Mouse (Mus musculus) ES-Bruce4 (cell line): ENCODE measurements around the gene Adamtsl4. TPM values are rescaled to one million over a fixed set of nuclear protein-coding genes. Genes with fewer than 3 reads are reported as not detected.

Source experiments
- H3K27ac ChIP-seq: 2 replicates; pipeline ENCODE4 v1.5.1; 2012; ENCODE audit warnings: low read length, inconsistent platforms; ENCODE audit not compliant: insufficient read depth
- H3K27me3 ChIP-seq: 2 replicates; pipeline ENCODE4 v1.6.1; 2012; ENCODE audit warnings: mild to moderate bottlenecking, low read length, inconsistent platforms; ENCODE audit not compliant: control insufficient read depth, poor library complexity, insufficient read depth, severe bottlenecking
- H3K36me3 ChIP-seq: 2 replicates; pipeline ENCODE4 v1.6.1; 2012; ENCODE audit warnings: inconsistent platforms, mild to moderate bottlenecking, low read length, moderate library complexity; ENCODE audit not compliant: control insufficient read depth, poor library complexity, insufficient read depth, severe bottlenecking
- H3K4me1 ChIP-seq: one replicate; pipeline ENCODE4 v1.8.1; 2011; ENCODE audit warnings: low read length; ENCODE audit not compliant: control insufficient read depth, insufficient read depth
- H3K4me3 ChIP-seq: 2 replicates; pipeline ENCODE4 v1.5.1; 2011; ENCODE audit warnings: low read depth, mild to moderate bottlenecking, low read length
- H3K9ac ChIP-seq: 2 replicates; pipeline ENCODE4 v1.6.1; 2012; ENCODE audit warnings: low read depth, mild to moderate bottlenecking, inconsistent platforms; ENCODE audit not compliant: poor library complexity, severe bottlenecking
- H3K9me3 ChIP-seq: replicated peaks from 2 replicates; pipeline ENCODE4 v1.6.1; 2012; ENCODE audit warnings: mild to moderate bottlenecking, low read length, inconsistent platforms; ENCODE audit not compliant: control insufficient read depth, poor library complexity, insufficient read depth, severe bottlenecking
- CTCF ChIP-seq: IDR thresholded peaks from one replicate; pipeline ENCODE4 v1.8.1; 2011; ENCODE audit warnings: low read depth, low read length
- EP300 ChIP-seq: IDR thresholded peaks from 2 replicates; pipeline ENCODE4 v1.6.1; 2011; ENCODE audit warnings: low read depth, low read length; ENCODE audit not compliant: insufficient read depth
- POLR2A ChIP-seq: IDR thresholded peaks from one replicate; pipeline ENCODE4 v1.8.1; 2011; ENCODE audit warnings: low read length; ENCODE audit not compliant: insufficient read depth
- polyA plus RNA-seq: library from polyadenylated mRNA; stranded (reverse); fragments of >200 nt; gene quantifications from 2 replicates; pipeline ENCODE4 v1.2.4, GENCODE M21; 2011; ENCODE audit warnings: low read depth; ENCODE audit not compliant: missing spikeins, insufficient read depth, insufficient read length

Gene Adamtsl4
- polyA plus RNA-seq, 1 experiment, result 10.1 TPM

DNA sequence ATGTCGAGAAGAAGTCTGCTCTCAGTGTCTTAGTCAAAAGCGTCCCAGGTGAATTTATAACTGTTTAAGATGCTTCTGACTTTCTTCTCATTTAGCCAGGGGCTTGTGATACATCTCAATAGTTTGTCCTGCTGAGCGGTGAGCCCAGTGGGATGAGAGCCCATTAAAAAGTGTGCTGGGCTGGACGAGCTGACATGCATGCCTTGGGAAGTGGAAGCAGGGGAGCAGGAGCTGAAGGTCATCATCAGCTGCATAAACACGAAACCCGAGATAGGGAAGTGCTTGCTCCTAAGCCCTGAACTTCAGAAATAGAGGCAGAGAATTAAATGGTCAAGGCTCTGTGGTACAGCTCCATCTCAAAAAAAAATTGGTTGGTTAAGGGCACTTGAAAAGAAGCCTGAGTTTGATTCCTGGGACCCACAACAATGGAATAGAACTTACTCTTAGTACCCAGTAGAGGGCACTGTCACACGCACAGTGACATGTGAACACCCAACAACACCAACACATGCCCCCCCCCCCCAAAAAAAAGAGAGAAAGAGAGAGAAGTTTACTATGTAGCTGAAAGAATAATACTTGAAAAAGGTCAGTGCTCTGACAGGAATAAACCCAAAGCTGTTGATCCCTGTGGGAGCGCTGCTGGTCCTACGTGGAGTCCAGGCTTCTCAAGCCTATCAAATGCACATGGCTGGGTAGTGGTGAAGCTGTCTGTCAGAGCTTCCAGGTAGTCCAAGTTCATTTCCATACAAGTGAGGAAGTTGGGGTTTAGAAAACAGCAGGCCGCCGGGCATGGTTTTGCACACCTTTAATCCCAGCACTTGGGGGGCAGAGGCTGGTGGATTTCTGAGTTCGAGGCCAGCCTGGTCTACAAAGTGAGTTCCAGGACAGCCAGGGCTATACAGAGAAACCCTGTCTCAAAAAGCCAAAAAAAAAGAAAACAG is 54.8 kb downstream of the Adamtsl4 start:
- peak overlapping the region; percentile 13; the same call in 1 of the 2 replicates for H3K27ac ChIP-seq

DNA sequence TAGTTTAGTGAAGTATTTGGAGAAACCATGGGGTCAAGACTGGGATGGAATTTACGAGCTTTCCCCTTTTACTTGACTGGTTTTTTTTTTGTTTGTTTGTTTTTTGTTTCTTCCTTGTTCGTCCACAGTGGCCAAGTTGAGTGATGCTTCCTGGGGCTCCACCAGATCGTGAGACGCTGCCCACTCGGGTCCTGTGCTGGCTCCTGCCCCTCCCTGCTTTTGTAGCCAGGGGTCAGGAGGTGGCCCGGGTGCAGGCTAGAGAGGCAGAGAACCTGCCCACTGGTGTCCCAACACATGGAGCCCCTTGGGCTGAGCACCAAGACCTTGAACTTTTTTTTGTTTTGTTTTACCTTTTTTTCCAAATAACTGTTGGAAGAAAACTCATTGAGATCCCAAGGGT is 56.4 kb downstream of the Adamtsl4 start:
- no peak overlapping the region for H3K4me3 ChIP-seq
- no peaks in the 10 kb centered on the region for H3K27me3 ChIP-seq
- H3K9ac ChIP-seq, result peak overlapping the region; percentile 17; the same call in 1 of the 2 replicates
- H3K27ac ChIP-seq, result no peak overlapping the region
- peaks cover 68% of the 10 kb centered on the region for H3K36me3 ChIP-seq
- peaks cover 6% of the 10 kb centered on the region for H3K4me1 ChIP-seq
- H3K9me3 ChIP-seq, result no peaks in the 10 kb centered on the region
- TF ChIP-seq EP300 (no peak), POLR2A (no peak), CTCF (no peak)

More for the DNA sequence above, 54.8 kb downstream of the Adamtsl4 start:
- TF ChIP-seq CTCF (no peak), POLR2A (no peak), EP300 (no peak)
- H3K36me3 ChIP-seq, result peaks cover 58% of the 10 kb centered on the region
- no peak overlapping the region for H3K9ac ChIP-seq
- H3K9me3 ChIP-seq, result no peaks in the 10 kb centered on the region
- H3K4me3 ChIP-seq, result no peak overlapping the region
- H3K27me3 ChIP-seq, result no peaks in the 10 kb centered on the region
- peaks cover 6% of the 10 kb centered on the region for H3K4me1 ChIP-seq

DNA sequence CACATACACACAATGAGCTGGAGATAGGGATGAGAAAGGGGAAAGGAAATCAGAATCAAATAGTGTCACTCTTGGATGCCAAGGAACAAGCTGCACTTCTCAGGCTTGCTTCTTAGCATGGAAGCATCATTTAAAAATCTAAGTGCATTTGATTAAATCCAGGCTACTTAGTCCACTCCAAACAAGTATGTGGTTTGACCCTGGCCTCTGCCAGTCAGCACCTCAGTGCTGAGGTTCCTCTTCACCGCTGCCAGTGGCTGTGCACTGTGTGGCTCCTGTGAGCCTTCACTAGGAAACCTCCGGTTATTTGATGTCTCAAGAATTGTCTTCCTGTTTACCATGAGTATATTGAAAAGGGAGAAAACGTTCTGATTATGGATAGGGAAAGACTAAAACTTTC is 56.9 kb downstream of the Adamtsl4 start:
- Histone ChIP-seq H3K9ac (no peak overlapping the region), H3K36me3 (peaks cover 68% of the 10 kb centered on the region), H3K4me3 (no peak overlapping the region), H3K4me1 (peaks cover 6% of the 10 kb centered on the region), H3K27ac (no peak overlapping the region), H3K9me3 (no peaks in the 10 kb centered on the region), H3K27me3 (no peaks in the 10 kb centered on the region)
- TF ChIP-seq CTCF (no peak), POLR2A (no peak), EP300 (no peak)

DNA sequence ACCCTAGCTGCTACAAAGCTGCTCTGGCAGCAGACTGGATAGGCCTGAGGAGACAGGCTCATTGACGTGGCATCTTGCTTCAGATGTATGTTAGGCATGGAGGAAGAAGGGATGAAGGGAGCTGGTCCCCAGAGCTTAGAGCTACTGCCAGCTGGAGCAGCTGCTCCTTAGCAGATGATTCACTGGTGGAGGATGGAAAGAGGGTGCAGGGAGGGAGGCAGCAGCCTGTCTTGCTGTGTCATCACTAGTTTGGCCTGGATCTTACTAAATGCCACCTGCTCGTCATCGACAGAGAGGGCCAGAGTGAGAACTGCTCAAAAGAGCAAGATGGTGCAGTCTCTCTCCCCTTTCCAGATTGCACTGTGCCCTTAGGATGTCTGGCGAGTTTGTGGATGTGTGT is 58.0 kb downstream of the Adamtsl4 start:
- Histone ChIP-seq H3K9me3 (no peaks in the 10 kb centered on the region), H3K4me1 (peaks cover 5% of the 10 kb centered on the region), H3K36me3 (peaks cover 61% of the 10 kb centered on the region), H3K27ac (no peak overlapping the region), H3K27me3 (no peaks in the 10 kb centered on the region), H3K9ac (no peak overlapping the region), H3K4me3 (no peak overlapping the region)
- TF ChIP-seq POLR2A, result no peak
- TF ChIP-seq EP300, result no peak
- TF ChIP-seq CTCF, result no peak

DNA sequence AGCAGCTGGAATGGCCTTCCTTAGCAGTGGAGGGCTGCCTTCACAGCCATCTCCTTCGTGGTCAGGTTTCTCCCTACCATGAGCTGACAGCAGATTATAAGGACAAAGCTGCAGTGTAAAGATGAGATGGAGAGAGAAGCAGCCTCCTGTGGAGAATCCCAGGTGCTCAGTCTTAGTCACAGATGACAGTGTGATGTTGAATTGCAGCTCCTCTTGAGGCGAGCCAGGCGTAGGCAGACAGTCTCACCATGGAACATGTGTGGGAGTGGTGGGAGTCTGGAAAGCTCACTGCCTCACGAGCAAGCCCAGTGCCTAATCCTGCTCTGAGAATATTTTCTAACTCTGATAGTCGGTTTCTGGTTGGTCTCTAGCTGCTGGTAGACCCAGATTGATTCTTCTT is 60.0 kb downstream of the Adamtsl4 start:
- Histone ChIP-seq H3K9ac (no peak overlapping the region), H3K4me3 (no peak overlapping the region), H3K27ac (no peak overlapping the region), H3K36me3 (peaks cover 48% of the 10 kb centered on the region), H3K9me3 (no peaks in the 10 kb centered on the region), H3K4me1 (peaks cover 6% of the 10 kb centered on the region), H3K27me3 (no peaks in the 10 kb centered on the region)
- TF ChIP-seq POLR2A (no peak), CTCF (no peak), EP300 (no peak)

Other genes starting within 250 kb of the Adamtsl4 start
- gene Ctsk, start 188.7 kb downstream of the Adamtsl4 start, polyA plus RNA-seq, result not detected in 2 replicates
- gene Ctss, start 161.1 kb downstream of the Adamtsl4 start, polyA plus RNA-seq, result not detected in 2 replicates
- gene Hormad1, start 128.2 kb downstream of the Adamtsl4 start, polyA plus RNA-seq, result 4.6 and 5.0 TPM in 2 replicates
- 39.0 and 40.7 TPM in 2 replicates for gene Golph3l, start 99.0 kb downstream of the Adamtsl4 start, polyA plus RNA-seq
- 67.4 and 68.5 TPM in 2 replicates for gene Ensa, start 62.9 kb downstream of the Adamtsl4 start, polyA plus RNA-seq
- gene Mcl1, start 29.1 kb downstream of the Adamtsl4 start, polyA plus RNA-seq, result 247 and 264 TPM in 2 replicates
- gene Ecm1, start 51.7 kb upstream of the Adamtsl4 start, polyA plus RNA-seq, result 9.9 and 17.4 TPM in 2 replicates
- 74.5 and 78.3 TPM in 2 replicates for gene Tars2, start 72.3 kb upstream of the Adamtsl4 start, polyA plus RNA-seq
- 51.4 and 58.6 TPM in 2 replicates for gene Rprd2, start 130.9 kb upstream of the Adamtsl4 start, polyA plus RNA-seq
- 92.4 and 100 TPM in 2 replicates for gene Prpf3, start 168.0 kb upstream of the Adamtsl4 start, polyA plus RNA-seq
- 142 and 163 TPM in 2 replicates for gene Mrps21, start 183.6 kb upstream of the Adamtsl4 start, polyA plus RNA-seq
- 5.9 and 7.6 TPM in 2 replicates for gene Ciart, start 194.3 kb upstream of the Adamtsl4 start, polyA plus RNA-seq
- gene BC028528, start 204.1 kb upstream of the Adamtsl4 start, polyA plus RNA-seq, result 3.6 and 5.4 TPM in 2 replicates
- gene Aph1a, start 206.1 kb upstream of the Adamtsl4 start, polyA plus RNA-seq, result 44.3 and 48.3 TPM in 2 replicates
- 2.4 and 3.3 TPM in 2 replicates for gene Car14, start 216.8 kb upstream of the Adamtsl4 start, polyA plus RNA-seq
- 386 and 405 TPM in 2 replicates for gene Anp32e, start 241.3 kb upstream of the Adamtsl4 start, polyA plus RNA-seq